Mouse (Mus musculus): Measurements from ENCODE around the gene Elmo1.

The Elmo1 gene

GRCm38 (mm10) chr13:20173987-20174654, 83.7 kb downstream of the Elmo1 start:
- DNase-seq: no peak

- no peak for DNase-seq
These were observed 84.4 kb downstream of the Elmo1 start for GRCm38 (mm10) chr13:20174655-20175280.

- DNase-seq: no peak
These were observed 90.3 kb downstream of the Elmo1 start for GRCm38 (mm10) chr13:20180738-20181137.

GRCm38 (mm10) chr13:20181321-20181720, 90.9 kb downstream of the Elmo1 start:
- DNase-seq: no peak

DNA sequence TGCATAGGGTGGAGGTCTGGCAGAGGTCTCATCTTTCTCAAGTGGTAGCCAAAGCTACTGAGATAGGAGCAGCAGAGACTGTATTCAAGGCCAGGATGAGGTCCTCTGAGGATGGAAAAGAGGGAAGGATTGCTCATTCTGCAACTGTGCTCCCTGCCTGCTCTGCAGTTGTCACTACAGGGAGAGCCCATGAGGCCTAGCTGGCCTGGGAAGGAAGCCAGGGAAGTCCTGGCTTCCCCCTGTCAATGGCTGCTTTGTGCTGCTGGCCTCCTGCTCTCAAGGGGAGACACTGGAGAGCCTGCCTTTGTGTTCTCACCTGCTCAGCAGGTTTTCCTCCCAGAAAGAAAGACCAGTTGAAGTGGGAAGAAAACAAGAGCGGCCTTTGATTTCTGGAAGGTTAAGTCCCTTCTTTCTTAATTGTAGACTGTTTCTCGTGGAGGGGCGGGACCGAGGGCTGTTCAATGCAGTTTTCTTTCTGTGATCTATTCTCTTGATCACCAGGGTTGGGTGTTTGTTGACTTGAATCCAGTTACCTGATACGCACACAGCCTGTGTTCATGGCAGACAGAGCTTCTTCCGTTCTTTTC, 91.9 kb downstream of the Elmo1 start:
- DNase-seq: peak; percentile 11

DNA sequence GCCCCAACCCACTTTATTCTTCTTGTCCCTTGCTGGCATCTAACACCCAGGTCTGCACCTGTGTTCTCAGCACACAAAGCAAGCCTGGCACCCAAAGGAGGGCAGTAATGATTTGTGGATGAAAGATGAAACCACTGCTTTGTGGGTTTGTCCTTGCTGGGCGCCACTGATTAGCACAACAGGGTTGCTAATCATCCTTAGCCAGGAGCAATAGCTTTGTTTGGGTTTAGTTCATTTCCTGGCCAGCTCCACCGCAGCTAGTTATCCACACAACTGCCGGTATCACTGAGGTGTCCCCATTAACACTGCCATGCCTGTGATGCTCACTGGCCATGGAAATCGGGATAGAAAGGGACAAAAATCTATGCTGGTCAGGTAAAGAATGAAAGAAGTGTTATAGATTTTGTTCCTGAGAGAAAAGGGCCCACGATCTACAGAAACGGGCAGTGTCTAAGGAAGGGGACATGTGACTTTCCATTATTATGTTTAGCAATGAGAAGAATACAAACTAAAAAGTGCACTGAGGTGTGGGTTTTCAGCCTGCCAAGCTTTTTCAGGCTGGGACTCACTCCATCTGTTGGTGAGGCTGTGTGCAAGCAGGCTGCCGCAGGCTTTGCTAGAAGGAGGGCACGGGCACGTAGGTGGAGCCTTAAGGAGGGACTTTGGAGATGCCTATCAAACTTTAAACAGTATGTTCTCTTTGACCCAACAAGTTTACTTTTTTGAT, 93.3 kb downstream of the Elmo1 start:
- DNase-seq: no peak

DNA sequence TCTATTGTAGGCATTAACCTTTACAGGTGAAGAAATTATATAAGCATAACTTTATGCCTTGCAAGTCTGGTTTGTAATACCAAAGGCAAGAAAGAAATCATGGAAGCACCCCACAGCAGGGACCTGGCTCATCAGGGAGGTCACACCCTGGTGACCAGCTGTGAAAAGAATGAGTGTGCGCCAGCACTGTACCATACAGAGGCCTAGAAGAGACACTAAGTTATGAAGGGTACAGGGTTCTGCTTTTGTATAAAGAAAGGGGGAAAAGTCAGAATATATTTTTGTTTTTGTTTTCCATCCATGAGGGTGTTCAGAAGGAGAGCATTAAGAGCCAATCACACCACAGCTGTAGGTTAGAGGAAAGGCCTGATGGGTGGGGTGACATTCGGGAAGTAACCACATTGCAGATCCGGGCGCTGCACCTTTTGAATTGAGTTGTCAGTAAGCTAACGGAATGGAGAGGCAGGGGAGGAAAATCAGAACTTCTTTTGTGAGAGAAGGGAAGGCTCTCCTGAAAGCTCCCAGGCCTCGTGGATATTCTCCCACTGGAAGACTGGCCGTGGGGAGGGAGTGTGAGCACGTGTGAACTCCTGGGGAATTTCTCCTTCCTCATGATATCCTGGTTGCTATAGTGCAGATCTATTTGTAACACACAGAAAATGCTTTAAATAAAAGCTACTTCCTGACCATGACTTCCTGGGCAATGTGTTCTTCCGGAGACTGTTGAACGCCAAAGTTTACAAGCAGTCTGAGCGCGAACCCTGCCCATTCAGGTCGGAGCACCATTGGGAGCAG, 94.0 kb downstream of the Elmo1 start:
- no peak for DNase-seq

- DNase-seq: no peak
These were observed 94.8 kb downstream of the Elmo1 start for GRCm38 (mm10) chr13:20185034-20185846.

GRCm38 (mm10) chr13:20185847-20186213, 95.4 kb downstream of the Elmo1 start:
- DNase-seq: no peak

- no peak for DNase-seq
These were observed 97.3 kb downstream of the Elmo1 start for GRCm38 (mm10) chr13:20187647-20188046.

- DNase-seq: no peak
These were observed 101.7 kb downstream of the Elmo1 start for GRCm38 (mm10) chr13:20192009-20192584.

- no peak for DNase-seq
These were observed 110.2 kb downstream of the Elmo1 start for GRCm38 (mm10) chr13:20200582-20200981.

- no peak for DNase-seq
These were observed 112.2 kb downstream of the Elmo1 start for GRCm38 (mm10) chr13:20202617-20203016.

GRCm38 (mm10) chr13:20204165-20204564, 113.8 kb downstream of the Elmo1 start:
- DNase-seq: no peak

DNA sequence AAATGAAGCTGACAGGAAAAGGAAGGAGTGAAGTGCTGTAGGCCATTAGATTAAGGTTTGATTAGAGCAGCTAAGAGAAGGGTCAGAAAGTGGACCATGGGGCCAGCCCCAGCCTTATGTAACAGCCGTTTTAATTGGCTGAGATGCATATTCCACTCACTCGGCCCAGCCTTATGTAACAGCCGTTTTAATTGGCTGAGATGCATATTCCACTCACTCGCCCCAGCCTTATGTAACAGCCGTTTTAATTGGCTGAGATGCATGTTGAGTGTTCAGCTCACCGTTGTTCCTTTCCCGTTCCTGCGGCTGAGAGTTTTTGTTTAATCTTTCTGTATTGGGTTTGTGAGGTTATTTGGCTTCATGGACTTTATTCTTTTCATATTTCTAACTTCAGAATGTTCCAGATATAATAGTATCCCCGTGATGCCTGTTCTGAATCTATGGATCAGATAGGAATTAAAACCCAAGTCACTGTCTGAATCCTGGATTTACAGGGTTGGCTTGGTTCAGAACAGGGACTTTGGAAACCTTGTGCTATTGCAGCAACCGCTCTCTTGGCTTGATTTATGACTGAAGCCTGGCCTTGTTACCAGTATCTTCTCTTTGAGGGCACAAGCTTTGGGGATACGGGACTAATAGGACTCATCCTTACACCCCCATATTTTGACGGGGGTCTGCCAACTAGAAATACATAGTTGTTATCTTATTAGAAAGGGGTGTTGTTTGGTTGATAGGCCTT, 114.8 kb downstream of the Elmo1 start:
- no peak for DNase-seq

GRCm38 (mm10) chr13:20205746-20206145, 115.3 kb downstream of the Elmo1 start:
- no peak for DNase-seq

DNA sequence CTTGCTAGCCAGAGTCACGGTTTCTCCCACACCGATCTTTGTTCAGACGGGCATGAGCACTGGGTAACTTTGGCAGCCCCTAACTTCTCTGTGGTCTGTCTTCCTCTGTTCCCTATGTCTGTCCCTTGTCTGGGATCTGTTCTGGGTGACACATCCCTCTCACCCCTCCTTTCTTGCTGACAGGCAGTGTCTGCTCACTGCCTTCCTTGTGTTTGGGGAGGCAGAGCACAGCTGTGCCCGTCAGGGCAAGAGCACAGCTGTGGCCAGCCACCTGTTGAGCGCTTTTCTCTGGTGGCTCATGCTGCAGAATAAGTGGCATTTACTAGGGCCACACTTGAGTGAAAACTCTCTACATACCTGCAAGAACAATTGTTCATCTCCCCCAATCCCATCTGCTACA, 116.7 kb downstream of the Elmo1 start:
- no peak for DNase-seq

DNA sequence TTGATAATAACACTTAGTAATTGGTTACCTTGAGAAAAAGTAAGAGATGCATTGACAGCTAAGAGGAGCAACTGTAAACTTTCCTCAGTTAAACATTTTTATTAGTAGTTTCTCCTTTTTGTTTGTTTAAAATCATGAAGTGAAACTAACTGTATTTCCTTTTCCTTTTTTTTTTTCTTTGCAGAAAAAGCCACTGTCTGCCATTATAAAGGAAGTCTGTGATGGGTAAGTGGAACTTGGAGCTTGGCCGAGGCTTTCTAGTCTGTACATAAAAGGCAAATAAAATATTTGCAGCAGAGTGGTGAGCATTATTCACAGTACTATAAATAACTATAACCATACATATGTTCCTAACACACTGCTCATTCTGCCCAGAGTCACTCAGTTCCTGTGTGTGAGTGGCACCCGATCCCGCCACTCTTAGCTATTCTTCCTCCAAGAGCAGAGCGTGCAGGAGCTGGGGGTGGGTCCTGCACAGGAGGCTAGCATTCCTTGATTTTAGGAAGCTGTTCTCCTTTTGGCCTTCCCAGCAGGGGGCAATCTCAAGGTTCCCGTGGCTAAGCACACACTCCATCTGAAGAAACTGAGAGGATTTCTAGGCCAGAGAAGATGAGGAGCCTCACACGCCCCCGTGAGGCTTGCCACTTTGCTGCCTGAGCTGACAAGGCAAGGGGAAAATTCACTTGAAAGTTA, 117.7 kb downstream of the Elmo1 start:
- no peak for DNase-seq

DNA sequence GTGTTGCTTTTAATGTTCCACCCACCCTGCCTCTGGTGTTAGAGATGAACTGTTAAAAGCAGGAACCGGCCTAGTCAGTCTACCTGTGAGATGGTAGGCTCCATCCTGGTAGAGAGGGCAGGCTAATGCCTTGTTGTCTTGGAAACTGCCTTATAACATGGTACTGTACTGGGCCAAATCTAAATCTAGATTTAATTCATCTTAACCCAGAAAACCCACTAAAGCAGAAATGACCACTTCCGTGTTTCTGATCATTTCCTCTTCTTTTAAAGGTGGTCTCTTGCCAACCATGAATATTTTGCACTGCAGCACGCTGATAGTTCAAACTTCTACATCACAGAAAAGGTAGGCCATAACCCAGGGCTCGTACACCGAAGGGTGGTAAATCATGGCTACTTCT, 118.5 kb downstream of the Elmo1 start:
- DNase-seq: no peak

GRCm38 (mm10) chr13:20211780-20212179, 121.4 kb downstream of the Elmo1 start:
- DNase-seq: no peak
